Mouse (Mus musculus) neural tube, embryonic 12.5 days (tissue): Measurements from ENCODE around the gene Klhdc10. TPM values are rescaled to one million over a fixed set of nuclear protein-coding genes. Genes with fewer than 3 reads are reported as not detected.
"Not testable (repeated sequence)": the region's sequence is repeated elsewhere in the genome, so short reads cannot be mapped to it uniquely, and the experiment has no call there.

ENCODE experiments used
- ATAC-seq: fragments of 200-750 bp; cut with Nextera tagmentation; 2 replicates; pipeline ENCODE4 v1.8.0; 2017; ENCODE audit warnings: low read depth, mild to moderate bottlenecking, moderate TSS enrichment, moderate library complexity; ENCODE audit not compliant: low FRiP score
- H3K27ac ChIP-seq: fragments of 300-500 bp; sonication (generic); 2 replicates; pipeline ENCODE4 v1.5.1; 2016
- H3K27me3 ChIP-seq: fragments of 300-500 bp; sonication (generic); replicated peaks from 2 replicates; pipeline ENCODE4 v1.6.1; 2016; ENCODE audit warnings: mild to moderate bottlenecking
- H3K36me3 ChIP-seq: fragments of 300-500 bp; sonication (generic); 2 replicates; pipeline ENCODE4 v1.6.1; 2016; ENCODE audit warnings: mild to moderate bottlenecking
- H3K4me1 ChIP-seq: fragments of 300-500 bp; sonication (generic); 2 replicates; pipeline ENCODE4 v1.6.1; 2016
- H3K4me2 ChIP-seq: fragments of 300-500 bp; sonication (generic); replicated peaks from 2 replicates; pipeline ENCODE4 v1.6.1; 2016; ENCODE audit warnings: mild to moderate bottlenecking
- H3K4me3 ChIP-seq: fragments of 300-500 bp; sonication (generic); 2 replicates; pipeline ENCODE4 v1.5.1; 2016
- H3K9ac ChIP-seq: fragments of 300-500 bp; sonication (generic); 2 replicates; pipeline ENCODE4 v1.6.1; 2016; ENCODE audit warnings: mild to moderate bottlenecking
- H3K9me3 ChIP-seq: fragments of 300-500 bp; sonication (generic); 2 replicates; pipeline ENCODE4 v1.6.1; 2016; ENCODE audit warnings: mild to moderate bottlenecking
- WGBS: fragments of 180-500 bp; shearing (Covaris S2); methylation state at CpG from one replicate; pipeline ENCODE4 v1.1.7; 2016; 5-methylcytosine and 5-hydroxymethylcytosine counted together
- polyA plus RNA-seq: library from polyadenylated mRNA; unstranded; fragments of >200 nt; fragmentation: Nextera tagmentation; extraction: Ambion mirVana; gene quantifications from 2 replicates; pipeline ENCODE4 v1.2.1, GENCODE M21; 2016

Klhdc10 gene
- polyA plus RNA-seq, 1 experiment from 2014 or later, result 42.8 TPM

GRCm38 (mm10) chr6:30372627-30373369 lies 28.9 kb upstream of the Klhdc10 start:
- Histone ChIP-seq H3K27me3 (no peaks in the 10 kb centered on the region), H3K36me3 (peaks cover 95% of the 10 kb centered on the region), H3K9ac (no peak overlapping the region), H3K4me3 (no peak overlapping the region), H3K4me2 (no peak overlapping the region), H3K4me1 (no peaks in the 10 kb centered on the region), H3K9me3 (no peaks in the 10 kb centered on the region), H3K27ac (no peak overlapping the region)
- no peak for ATAC-seq
- WGBS, result 93% methylated on average over 17 of the region's 17 CpGs

- H3K27ac ChIP-seq, result no peak overlapping the region
- no peak for ATAC-seq
Observed at GRCm38 (mm10) chr6:30374731-30375510, 26.7 kb upstream of the Klhdc10 start.

DNA sequence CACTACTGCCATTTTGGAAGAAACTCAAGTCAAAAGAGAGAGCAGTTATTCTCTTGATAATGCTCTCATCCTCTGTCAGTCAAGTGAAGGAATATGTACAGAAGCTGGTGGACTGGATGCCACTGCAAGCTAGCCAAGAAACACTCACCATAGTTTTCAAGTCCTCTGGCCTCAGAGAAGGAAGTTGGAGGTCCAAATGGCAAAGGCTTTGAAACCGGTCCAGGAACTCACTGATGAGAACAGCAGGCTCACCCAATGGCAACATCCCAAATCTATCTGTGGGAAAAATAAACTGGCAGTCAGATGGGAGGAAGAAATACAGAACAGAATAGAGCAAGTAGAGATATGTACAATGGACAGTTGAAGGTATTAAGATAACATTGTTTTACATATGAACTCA lies 25.9 kb upstream of the Klhdc10 start:
- WGBS, result 90% methylated on average over 1 of the region's 1 CpGs
- Histone ChIP-seq H3K4me1 (no peaks in the 10 kb centered on the region), H3K27me3 (no peaks in the 10 kb centered on the region), H3K4me2 (no peak overlapping the region), H3K36me3 (peaks cover 90% of the 10 kb centered on the region), H3K27ac (no peak overlapping the region), H3K9me3 (no peaks in the 10 kb centered on the region), H3K4me3 (no peak overlapping the region), H3K9ac (no peak overlapping the region)
- no peak for ATAC-seq

More at GRCm38 (mm10) chr6:30374731-30375510, 26.7 kb upstream of the Klhdc10 start:
- H3K27me3 ChIP-seq, result no peaks in the 10 kb centered on the region
- no peaks in the 10 kb centered on the region for H3K9me3 ChIP-seq
- H3K4me3 ChIP-seq, result no peak overlapping the region
- no peak overlapping the region for H3K4me2 ChIP-seq
- H3K9ac ChIP-seq, result no peak overlapping the region
- WGBS, result 87% methylated on average over 16 of the region's 16 CpGs
- H3K36me3 ChIP-seq, result peaks cover 90% of the 10 kb centered on the region
- H3K4me1 ChIP-seq, result no peaks in the 10 kb centered on the region

GRCm38 (mm10) chr6:30381116-30381515 lies 20.6 kb upstream of the Klhdc10 start:
- no peaks in the 10 kb centered on the region for H3K9me3 ChIP-seq
- H3K9ac ChIP-seq, result no peak overlapping the region
- no peak overlapping the region for H3K27ac ChIP-seq
- peaks cover 83% of the 10 kb centered on the region for H3K36me3 ChIP-seq
- H3K4me3 ChIP-seq, result no peak overlapping the region
- no peaks in the 10 kb centered on the region for H3K4me1 ChIP-seq
- no peak for ATAC-seq
- no peaks in the 10 kb centered on the region for H3K27me3 ChIP-seq
- WGBS, result 85% methylated on average over 3 of the region's 3 CpGs
- no peak overlapping the region for H3K4me2 ChIP-seq

- 24% methylated on average over 4 of the region's 4 CpGs for WGBS
- Histone ChIP-seq H3K4me3 (peak overlapping the region; percentile 77), H3K4me2 (peak overlapping the region; percentile 55), H3K36me3 (peaks cover 19% of the 10 kb centered on the region), H3K9ac (peak overlapping the region; percentile 73)
- not testable (repeated sequence) for H3K27ac ChIP-seq, H3K9me3 ChIP-seq, H3K4me1 ChIP-seq, H3K27me3 ChIP-seq
- peak; percentile 44; the same call in 1 of the 2 replicates for ATAC-seq
Observed at GRCm38 (mm10) chr6:30390271-30390670, 11.4 kb upstream of the Klhdc10 start.

GRCm38 (mm10) chr6:30390714-30391697 lies 10.7 kb upstream of the Klhdc10 start, which contains the start of gene Zc3hc1:
TSS of gene Zc3hc1 (minus strand) at chr6:30391028.
- peak; percentile 68 for ATAC-seq
- 19% methylated on average over 33 of the region's 33 CpGs for WGBS
- H3K27ac ChIP-seq, result no peak within 1 kb of the TSS
- H3K36me3 ChIP-seq, result peaks cover 12% of the 10 kb centered on the region
- peak within 1 kb of the TSS; percentile 77 for H3K4me3 ChIP-seq
- H3K4me2 ChIP-seq, result peak within 1 kb of the TSS; percentile 55
- no peaks in the 10 kb centered on the region for H3K27me3 ChIP-seq
- no peaks in the 10 kb centered on the region for H3K9me3 ChIP-seq
- H3K4me1 ChIP-seq, result no peaks in the 10 kb centered on the region
- H3K9ac ChIP-seq, result peak within 1 kb of the TSS; percentile 73

GRCm38 (mm10) chr6:30391996-30392395 lies 9.7 kb upstream of the Klhdc10 start:
- Histone ChIP-seq H3K9ac (no peak overlapping the region), H3K4me3 (no peak overlapping the region), H3K27me3 (no peaks in the 10 kb centered on the region), H3K9me3 (no peaks in the 10 kb centered on the region), H3K4me2 (no peak overlapping the region), H3K4me1 (no peaks in the 10 kb centered on the region), H3K27ac (no peak overlapping the region), H3K36me3 (peaks cover 3% of the 10 kb centered on the region)
- ATAC-seq, result no peak
- 87% methylated on average over 7 of the region's 7 CpGs for WGBS

DNA sequence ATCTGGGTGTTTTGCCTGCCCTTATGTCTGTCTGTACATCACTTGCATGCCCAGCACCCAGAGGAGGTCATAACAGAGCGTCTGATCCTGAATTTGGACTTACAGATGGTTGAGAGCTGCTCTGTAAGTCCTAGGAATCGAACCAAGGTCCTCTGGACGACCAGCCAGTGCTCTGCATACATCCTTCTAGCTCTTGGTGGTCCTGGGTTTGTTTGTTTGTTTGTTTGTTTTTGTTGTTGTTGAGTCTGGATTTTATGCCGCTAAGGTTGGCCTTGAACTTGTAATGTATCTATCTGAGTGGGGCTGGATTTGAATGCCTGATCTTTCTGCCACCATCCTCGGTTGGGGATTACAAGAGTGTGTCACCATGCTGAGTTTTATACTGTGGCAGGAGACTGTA lies 1.5 kb upstream of the Klhdc10 start:
- Histone ChIP-seq H3K9me3 (no peaks in the 10 kb centered on the region), H3K27ac (no peak overlapping the region), H3K4me2 (no peak overlapping the region), H3K36me3 (no peaks in the 10 kb centered on the region), H3K4me3 (no peak overlapping the region), H3K9ac (no peak overlapping the region), H3K27me3 (no peaks in the 10 kb centered on the region), H3K4me1 (peaks cover 4% of the 10 kb centered on the region; the same call in 1 of the 2 replicates)
- 86% methylated on average over 5 of the region's 5 CpGs for WGBS
- ATAC-seq, result no peak

- Histone ChIP-seq H3K9ac (peak overlapping the region; percentile 55), H3K4me3 (peak overlapping the region; percentile 97), H3K4me2 (peak overlapping the region; percentile 65), H3K27ac (peak overlapping the region; percentile 92; the same call in 1 of the 2 replicates), H3K36me3 (no peaks in the 10 kb centered on the region), H3K4me1 (peaks cover 4% of the 10 kb centered on the region; the same call in 1 of the 2 replicates), H3K27me3 (no peaks in the 10 kb centered on the region), H3K9me3 (no peaks in the 10 kb centered on the region)
- no peak for ATAC-seq
- 13% methylated on average over 7 of the region's 7 CpGs for WGBS
Observed at GRCm38 (mm10) chr6:30400716-30401115, 952 bp upstream of the Klhdc10 start.

GRCm38 (mm10) chr6:30402091-30402491 lies 423 bp downstream of the Klhdc10 start:
- no peaks in the 10 kb centered on the region for H3K36me3 ChIP-seq
- H3K9me3 ChIP-seq, result no peaks in the 10 kb centered on the region
- peaks cover 4% of the 10 kb centered on the region; the same call in 1 of the 2 replicates for H3K4me1 ChIP-seq
- peak overlapping the region; percentile 97 for H3K4me3 ChIP-seq
- WGBS, result under 1% methylated on average over 29 of the region's 29 CpGs
- peak; percentile 43 for ATAC-seq
- H3K27me3 ChIP-seq, result no peaks in the 10 kb centered on the region
- H3K9ac ChIP-seq, result peak overlapping the region; percentile 97
- H3K27ac ChIP-seq, result peak overlapping the region; percentile 74
- H3K4me2 ChIP-seq, result peak overlapping the region; percentile 65

GRCm38 (mm10) chr6:30403465-30403864 lies 1.8 kb downstream of the Klhdc10 start:
- Histone ChIP-seq H3K4me2 (peak overlapping the region; percentile 52), H3K9me3 (no peaks in the 10 kb centered on the region), H3K9ac (no peak overlapping the region), H3K4me3 (0 out of 2 replicates have a peak overlapping the region, but pooled peaks have one; percentile 13), H3K27me3 (no peaks in the 10 kb centered on the region), H3K4me1 (peaks cover 4% of the 10 kb centered on the region; the same call in 1 of the 2 replicates), H3K36me3 (no peaks in the 10 kb centered on the region), H3K27ac (no peak overlapping the region)
- ATAC-seq, result no peak
- 21% methylated on average over 4 of the region's 4 CpGs for WGBS
